Mouse (Mus musculus) WW6 (cell line): ENCODE measurements at regions not wholly inside any gene's neighbourhood (a gene's known extent, or its start where the extent isn't known, plus 50 kb on each side); places are given as distances from the start of the nearest gene placed in this dataset.

Experiments
- DNase-seq: peaks from one replicate; pipeline ENCODE4 v3.0.0-alpha.2; 2013; ENCODE audit warnings: low read depth, low spot score

DNA sequence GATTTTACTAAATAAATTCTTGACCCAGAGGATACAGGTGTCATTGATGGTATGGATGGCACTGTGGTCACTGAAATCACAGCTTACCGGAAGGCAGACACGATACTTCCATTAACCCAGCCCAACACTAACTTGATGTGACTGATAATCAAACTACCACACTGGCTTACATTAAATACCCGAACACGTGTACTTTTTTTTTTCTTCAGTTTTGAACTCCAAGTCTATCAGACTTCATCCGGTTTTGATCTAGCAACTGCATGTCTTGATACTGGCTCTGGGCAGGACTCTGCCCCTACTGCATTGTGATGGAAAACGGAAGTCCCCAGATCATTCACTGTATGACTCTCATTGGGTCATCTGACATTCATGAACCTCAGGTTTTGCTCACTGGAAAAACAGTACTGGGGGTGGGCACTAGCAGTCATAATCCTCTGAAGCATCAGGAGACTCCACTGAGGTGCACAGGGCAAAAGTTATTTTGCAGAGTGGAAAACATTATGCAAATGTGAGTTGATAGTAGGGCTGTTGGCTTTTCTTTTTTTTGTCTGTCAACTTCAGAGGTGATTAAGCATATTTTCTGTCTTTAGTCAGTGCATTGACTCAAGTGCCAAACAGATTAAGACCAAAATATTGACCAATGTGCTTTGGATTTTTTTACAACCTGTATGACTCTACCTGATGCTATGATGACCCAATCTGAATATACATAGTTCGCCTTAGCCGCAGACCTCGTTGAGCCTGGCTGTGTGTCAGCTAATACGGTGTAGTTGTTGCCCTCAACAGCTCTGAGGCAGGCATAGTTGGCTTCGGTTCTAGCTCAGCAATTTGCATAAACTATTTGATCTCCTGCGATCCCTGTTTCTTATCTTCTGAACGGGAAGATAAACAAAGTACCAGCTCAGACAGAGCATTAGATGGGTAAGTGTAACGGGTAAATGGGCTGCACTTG, 174.1 kb upstream of the Cited2 start:
- no peak for DNase-seq

DNA sequence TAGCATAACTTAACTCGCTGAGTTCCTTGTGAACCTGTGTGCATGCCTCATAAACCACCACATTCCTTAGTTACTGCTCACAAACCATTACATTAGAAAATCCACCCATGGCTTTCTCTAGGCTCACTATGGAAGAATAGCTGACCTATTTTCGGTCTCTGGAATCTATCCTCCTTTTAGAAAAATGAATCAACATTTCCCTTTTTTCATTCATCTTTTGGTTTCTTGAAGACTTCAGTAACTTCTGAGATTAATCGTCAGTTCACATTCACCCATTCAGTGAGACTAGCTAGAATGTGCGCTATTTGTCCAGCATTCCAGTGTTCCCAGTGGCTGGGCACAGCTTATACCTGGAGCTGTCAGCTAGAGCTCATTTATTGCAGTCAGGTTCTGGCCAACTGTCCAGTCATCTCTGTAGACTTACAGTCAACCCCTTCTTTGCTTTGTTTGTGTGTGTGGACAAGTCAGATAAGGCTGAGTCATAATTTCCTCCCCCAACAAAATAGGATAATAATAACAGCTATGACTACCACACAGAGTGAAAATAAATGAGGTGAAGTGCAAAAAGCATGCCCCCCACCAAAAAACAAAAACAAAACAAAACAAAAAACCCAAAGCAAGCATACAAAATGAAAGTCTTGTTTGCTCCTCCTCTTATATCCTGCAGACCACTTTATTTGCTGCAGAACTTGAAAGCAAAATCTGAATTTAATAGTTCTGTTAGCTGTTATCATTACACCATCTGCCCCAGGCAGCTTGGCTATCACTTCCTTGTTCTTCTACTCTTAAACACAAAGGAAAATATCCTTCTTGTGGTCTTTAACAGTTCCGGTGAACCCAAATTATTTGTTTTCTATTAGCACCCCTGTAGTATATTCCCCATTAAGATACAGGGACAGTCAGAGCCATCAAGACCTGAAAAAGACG, 173.0 kb upstream of the Cited2 start:
- DNase-seq = no peak

DNA sequence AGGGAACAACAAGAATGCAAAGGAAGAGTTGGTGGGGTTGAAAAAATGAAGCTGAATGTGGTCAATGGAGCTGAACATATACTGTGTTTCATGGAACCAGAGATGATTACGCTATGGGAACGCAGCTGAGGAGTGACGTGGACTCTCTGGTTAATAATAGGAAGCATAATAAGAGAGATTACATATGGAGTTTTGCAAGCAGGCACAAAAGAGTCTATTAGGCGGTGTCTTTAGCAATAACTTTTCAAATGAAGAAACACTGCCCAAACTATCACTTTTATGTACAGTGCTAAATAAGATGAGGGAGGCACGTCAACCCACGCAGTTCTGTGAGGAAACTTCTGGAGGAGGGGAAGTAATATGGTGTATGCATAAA, 172.4 kb upstream of the Cited2 start:
- no peak for DNase-seq

DNA sequence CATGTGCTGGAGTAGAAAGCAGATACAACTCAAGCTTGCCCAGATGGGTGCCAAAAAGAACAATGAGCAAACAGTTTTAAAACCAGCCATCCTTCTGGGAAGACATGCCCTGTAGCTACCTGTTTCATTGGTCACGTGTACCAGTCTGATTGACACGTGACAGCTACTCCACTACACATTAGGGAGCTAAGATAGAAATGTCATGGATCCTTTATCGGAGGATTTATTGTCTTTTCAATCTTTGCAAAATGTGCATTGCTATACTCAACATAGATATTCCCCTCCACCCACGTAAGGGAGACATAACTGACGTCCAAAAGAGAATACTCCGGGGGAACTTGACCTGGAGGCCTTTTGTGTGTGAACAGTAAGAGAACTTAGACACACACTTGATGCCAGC, 171.1 kb upstream of the Cited2 start:
- no peak for DNase-seq

DNA sequence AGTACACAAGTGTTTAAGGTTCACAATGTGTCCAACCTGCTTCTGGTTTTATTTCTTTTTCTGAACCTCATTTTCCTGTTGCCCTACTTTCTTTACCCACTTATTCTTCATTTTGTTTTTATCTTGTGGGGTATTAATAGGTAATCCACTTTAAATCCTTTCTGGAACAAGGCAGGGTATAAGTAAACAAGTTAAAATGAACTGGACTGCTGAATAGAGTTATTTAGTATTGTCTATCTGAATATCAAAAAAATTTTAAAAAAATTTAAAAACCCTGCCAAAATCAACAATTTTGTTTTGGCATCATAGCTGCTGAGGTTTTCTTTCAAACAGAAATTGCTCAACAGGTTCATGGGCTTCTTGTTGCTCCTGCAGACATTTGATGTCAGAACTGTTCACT, 170.7 kb upstream of the Cited2 start:
- DNase-seq = no peak

DNA sequence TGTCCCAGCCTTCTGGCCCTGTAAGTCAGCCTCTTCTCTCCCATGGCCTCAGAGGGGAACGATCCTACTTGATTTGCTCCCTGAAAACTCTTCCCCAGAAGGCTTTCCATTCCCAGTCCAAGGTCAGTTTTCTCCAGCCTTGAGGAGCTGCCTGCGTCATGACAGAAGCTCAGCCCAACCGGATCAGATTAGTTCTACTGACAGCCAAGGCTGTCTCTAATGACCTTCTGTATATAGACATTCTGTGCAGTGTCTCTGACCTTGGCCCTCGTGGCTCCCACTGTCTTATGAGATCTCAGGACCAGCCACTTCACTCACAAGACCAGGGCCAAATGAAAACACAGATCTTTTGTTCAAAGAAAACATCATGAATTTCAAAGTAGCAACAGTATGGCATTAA, 166.6 kb upstream of the Cited2 start:
- no peak for DNase-seq

DNA sequence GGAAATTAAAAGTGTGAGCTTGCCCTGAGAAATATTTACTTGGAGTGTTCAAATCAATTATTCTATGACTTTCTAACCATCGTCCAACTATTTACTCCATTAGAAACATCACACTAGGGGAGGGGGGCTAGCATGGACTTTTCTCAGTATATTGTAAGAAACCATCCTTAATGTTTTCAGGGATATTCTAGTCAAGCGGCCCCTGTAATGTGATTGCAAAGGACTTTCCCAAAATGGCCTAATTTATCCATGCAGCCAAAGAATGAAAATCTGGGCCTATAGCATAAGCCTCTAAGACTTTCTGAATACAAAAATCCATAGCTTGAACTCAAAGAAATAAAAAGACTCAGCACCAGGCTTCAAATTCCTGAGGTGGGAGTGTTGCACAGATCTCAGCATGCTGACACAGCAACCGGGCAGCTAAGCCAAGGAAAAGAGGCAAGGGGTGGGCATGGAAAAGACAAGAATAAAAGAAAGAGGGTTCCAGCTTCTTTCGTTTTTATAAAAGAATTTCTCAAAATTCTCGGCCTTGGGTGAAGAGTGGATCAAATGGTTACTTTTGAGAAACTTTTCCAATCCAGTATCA, 163.6 kb upstream of the Cited2 start:
- DNase-seq = no peak

DNA sequence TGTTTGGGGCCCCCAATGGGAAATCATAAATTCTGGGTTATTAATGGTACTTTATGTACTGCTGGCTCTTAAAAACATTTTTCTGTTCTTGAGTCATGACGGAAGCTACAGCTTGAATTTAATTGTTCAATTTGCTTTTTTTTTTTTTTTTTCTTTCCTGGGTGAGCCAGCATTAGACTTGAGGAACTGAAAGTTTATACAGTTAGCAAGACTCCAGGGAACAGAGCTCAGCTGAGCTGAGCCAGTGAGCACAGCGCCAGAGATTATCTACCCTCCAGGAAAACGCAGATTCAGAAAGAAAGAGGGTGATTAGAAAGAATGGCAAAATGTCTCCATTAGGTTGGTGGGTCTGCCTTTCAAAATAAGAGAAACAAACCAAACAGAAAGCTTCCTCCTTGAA, 163.0 kb upstream of the Cited2 start:
- DNase-seq = no peak

DNA sequence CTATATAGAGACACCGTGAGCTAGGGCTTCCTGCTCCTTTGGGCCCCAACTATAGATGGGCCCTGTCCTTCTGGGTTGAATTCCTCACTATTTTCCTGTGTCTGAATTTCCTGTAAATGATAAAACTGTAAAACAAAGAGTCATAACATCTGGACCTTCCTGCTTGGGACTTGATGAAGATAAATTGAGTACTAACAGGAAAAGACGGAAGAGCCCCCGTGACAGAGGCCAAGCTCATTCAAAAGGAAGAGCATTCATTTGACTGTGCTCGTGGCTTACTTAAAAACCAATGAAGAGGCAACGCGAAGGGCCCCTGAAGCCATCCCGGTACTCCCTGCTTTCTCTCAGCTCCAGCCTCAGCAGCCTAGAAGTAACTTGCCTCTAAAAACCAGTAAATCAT, 161.6 kb upstream of the Cited2 start:
- no peak for DNase-seq

DNA sequence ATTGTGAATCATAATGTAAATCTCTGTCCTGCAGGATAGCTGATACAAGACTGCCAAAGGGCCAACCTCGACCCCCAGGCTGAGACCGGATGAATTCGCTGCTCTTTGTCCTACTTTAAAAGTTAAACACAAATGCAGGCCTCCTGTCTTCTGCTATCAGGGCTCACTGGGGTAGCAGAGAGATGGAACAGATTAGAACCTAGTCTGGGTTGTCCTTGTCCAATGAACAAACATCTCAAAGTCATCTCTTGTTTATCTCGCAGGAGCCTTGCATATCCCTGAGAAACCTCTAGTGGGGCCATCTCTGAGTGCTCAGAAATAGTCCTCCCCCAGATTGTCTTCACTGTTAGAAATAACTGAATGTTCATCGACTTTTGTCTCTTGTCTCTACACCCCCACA, 161.0 kb upstream of the Cited2 start:
- no peak for DNase-seq

DNA sequence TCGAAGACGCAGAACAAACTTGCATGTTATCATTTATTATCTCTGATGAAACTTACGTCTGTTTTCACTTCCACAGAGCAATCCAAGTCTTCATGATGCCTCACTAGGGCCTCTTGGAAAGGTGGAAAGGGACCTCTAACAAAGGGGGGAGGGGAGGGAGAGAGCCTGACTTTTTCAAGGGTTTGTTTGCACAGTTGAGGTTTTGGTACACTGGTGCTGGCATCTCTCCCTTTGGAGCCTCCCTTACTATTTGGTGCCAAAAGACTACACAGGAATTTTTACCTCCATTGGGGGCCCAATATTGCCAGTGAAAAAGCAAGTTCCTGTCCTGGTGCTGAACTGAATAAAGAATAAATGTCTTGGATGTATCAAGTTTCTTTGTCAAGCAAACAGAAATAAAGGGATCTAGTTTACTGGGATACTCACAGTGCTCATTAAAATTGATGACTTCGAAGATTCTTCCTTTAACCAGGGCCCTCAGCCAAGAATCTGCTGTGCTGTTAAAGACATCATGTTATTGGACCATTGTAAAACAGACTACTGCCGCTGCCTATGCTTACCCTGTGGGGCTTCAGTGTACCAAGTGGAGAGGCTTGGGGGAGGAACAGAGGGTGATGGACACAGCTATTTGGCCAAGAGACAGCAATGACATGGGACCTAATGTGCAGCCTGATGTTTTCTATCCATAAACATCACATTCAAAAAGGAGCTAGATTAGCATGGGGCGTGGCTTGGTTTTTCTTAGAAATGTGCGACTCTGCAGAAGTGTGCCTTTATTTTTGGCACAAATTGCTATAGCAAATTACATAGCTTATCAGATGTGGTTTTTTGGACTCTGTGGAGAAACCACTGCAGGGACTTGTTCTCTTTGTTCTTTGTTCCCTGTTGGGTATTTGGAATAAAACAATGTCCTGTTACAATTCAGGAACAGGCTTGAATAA, 160.3 kb upstream of the Cited2 start:
- no peak for DNase-seq

DNA sequence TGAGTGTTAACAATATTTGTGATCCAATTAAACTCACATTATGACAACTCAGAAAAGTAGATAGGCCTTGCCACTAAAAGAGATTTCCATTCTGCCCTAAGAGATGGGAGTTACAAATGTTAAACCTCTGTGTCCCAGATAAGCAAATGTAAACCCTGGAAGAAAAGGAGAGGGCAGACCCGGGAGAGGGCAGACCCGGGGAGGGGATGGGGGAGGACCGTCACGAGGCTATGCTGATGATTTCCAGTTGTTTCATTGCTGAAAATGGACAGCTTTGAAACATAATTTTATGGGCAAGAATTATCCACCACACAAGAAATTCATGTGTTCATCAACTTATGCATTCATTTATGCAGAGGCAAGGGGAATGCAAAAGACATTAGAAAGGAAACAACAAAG, 159.7 kb upstream of the Cited2 start:
- DNase-seq = no peak

DNA sequence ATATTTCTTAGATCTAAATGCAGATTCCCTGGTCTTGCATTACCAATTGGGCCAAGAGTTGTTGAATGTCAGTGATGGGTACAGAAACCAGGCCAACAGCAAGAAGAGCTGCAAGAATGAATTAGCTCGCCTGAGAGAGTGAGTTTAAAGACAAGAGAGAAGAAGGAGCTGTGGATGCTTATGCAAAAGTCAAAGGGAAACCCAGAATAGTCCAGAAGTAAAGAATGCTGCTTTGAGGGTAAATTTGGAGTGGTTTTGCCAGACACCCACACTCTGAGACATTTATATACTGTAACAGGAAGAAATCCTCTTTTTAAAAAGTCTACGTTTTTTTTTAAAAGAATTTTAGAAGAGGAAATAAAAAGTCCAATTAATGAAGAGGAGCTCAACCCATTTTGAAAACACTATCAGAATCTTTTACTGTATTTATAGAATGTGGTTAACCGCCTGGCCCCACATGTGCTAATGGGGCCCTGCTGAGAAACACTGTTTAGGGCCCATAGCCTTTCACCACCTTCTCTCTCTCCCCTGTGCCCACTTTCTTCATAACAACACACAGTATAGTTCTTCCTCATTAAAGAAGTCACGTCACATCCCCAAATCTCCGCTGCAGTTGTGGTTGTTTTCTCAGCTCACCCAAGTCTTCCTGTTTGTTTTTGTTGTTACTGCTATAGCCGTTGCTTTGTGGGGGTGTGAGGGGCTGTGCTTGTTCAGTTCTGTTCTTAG, 158.0 kb upstream of the Cited2 start:
- no peak for DNase-seq

DNA sequence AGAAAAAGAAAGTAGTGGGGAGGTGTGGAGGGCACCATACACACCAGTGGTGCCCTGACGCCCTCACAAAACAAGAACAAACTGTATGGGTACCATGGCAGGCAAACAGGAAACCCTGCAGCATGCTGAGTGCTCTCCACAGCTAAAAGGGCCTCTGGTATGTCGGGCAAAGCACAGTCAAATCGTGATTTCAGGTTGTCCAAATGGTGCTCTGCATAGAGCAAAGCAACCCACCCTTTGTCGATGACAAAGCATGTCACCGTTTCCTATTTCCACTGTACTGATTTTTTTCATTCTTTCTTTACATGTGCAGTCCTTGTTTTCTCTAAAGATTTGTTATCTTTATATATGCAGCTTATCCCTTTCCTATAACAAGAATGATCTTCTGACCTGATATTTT, 156.0 kb upstream of the Cited2 start:
- DNase-seq = no peak

DNA sequence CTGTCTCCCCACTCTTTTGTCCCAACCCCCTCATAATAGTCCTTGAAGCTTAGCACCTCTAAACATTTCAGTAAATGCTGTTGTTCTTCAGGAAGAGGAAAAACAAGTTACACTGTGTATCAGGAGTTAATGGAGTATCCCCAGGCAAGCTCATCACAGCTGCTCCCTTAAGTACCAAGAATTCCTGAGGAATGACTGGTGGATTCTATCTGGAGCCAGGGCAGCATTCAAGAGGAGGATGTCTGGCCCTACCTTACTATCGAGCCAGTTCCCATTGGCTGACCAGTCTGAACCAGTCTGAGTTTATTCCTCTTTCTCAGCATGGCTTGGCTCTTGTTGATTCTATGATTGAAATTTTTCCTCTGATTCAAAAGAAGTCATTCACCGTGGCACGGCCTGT, 155.4 kb upstream of the Cited2 start:
- no peak for DNase-seq

DNA sequence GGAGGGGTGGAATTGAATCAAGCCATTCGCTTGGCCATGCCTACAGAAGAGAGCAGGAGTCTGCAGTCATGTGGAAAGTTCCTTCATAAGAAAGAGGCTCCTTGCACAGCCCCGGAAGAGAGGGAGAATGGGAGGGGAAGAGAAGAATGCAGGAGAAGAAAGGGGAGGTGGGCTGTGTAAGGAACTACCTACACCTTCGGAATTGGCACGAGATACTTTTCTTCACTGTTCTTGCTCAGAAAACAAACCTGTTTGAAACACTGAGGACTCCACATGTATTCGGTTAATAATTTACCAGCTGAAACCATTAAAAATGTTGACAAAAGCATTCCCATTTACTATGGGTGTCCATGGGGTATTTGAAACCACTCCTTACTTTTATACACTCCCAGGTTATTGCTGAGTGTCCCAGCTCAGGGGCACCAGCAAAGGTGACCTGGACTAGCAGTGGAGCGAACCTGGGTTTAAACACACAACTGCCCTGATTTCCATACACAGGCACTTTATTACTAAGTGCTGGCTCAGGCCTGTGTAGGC, 153.4 kb upstream of the Cited2 start:
- no peak for DNase-seq

DNA sequence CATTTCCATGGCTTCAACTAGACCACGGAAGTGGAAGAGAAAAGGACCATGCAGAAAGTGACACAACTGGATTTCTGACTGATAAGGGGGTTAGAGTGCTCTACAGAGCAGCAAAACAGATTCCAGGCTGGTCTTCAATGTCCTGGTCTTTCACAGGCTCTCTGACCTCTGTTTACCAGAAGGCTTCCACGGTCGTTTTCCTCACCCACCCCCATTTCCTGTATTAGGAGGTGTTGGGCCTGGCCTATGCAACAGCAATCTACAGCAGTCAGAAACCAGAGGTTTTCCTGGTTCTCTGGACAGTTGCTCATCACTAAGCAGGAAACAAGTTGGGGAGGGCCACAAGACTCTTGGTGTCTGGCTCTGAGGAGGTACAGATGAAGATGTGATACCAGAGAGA, 148.1 kb upstream of the Cited2 start:
- DNase-seq = no peak

DNA sequence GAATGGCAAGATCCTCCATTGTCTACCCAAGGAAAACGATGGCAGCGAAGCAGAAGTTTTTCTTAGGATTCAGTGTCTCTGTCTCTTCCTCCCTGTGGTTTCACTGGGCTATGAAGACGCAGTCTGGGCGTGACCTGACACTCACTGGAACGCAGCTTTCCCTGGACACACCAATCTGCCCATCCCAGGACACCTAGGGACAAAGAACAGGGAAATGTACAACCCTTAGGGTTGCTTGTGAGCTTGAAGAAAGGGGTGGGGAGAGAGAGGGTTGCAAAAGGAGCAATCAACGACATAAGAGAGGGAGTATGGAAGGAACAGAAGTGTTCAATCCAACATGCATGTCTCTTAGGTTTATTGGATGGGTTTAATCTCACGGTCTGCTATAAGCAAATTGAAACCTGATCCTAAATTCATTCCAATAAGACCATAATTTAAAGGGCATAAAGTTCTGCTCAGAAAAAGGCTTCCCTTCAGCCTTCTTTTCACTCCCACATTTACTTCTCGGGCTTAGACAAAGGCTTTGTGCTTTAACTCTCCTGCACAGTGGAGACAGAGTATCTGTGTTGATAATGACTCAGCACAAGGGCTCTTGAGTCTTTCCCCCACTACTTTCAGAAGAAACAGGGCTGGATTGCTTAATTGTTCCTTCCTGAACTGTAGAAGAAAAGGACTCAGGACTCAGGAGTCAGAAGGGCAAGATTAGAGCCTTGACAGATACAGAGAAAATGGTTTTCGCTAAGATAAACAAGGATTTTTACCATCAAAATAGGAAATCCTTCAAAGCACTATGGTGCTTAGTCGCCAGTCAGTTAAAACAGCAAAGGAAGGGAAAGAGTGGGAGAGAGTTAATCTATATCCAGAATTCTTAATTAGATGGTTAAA, 147.3 kb upstream of the Cited2 start:
- no peak for DNase-seq

DNA sequence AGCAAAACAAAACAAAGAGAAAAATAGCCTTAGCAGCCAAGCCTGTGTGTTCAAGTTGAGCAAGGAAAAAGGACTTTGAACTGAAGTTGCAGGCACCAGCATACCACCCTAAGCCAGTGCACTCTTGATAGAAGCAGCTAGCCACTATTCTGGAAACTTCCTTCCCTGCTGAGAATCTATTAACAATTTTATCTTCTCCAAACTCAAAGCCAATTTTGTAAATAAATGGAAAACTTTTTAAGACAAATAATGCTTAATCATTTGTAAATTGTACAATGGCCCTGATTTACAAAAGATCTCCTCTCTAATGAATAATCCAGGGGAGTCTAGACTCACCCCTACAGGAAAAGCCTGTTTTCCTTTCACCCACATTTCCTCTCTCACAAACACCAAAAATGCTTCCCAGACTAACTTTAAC, 146.7 kb upstream of the Cited2 start:
- no peak for DNase-seq
